Comparison of ENCODE assay signal across 15 mouse cellular contexts in the genomic region with DNA sequence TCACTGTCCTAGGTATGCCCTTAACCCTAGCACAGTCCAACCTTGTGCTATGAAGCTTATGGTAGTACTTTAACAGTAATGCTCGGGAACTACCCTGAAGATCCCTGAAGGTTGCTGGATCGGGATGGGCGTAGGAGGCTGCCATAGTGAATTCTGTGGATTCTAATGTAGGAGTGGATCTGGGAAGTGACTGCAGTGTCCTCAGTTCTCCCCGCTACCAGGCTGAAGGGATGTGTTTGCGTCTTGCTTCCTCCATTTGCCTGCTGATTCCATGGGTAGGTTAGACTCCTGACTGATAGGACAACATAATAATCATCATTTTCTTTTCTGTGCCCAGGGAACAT. TPM values are rescaled to one million over a fixed set of nuclear protein-coding genes. Genes with fewer than 3 reads are reported as not detected.
"Had no signal": no experiment of that assay in that cellular context is flagged by ENCODE, and none has a peak within 500 bp of the region (broad histone marks: within the 10 kb centered on the region; RNA-seq: fewer than 3 reads in every experiment).

No protein-coding gene starts in this region.

- ATAC-seq: intestine, embryonic 15.5 days; midbrain, embryonic 13.5 days had no signal

- H3K36me3 ChIP-seq: intestine, embryonic 15.5 days; midbrain, embryonic 13.5 days; neural tube, embryonic 15.5 days had no signal

- DNase-seq: kidney, adult 18-20 months; kidney, postnatal 10 days; kidney, postnatal 4 days; lung, adult 18-20 months had no signal

- H3K9me3 ChIP-seq: intestine, embryonic 15.5 days; midbrain, embryonic 13.5 days; neural tube, embryonic 15.5 days had no signal

- H3K27ac ChIP-seq: intestine, embryonic 15.5 days; liver, embryonic 14.5 days; midbrain, embryonic 13.5 days; neural tube, embryonic 15.5 days had no signal

- H3K27me3 ChIP-seq: intestine, embryonic 15.5 days; midbrain, embryonic 13.5 days; neural tube, embryonic 15.5 days had no signal

- H3K4me3 ChIP-seq: intestine, embryonic 15.5 days; midbrain, embryonic 13.5 days; neural tube, embryonic 15.5 days had no signal

- H3K4me2 ChIP-seq: intestine, embryonic 15.5 days; midbrain, embryonic 13.5 days; neural tube, embryonic 15.5 days had no signal

- H3K9ac ChIP-seq: intestine, embryonic 15.5 days; liver, embryonic 14.5 days; midbrain, embryonic 13.5 days; neural tube, embryonic 15.5 days had no signal

RNA-seq across cellular contexts. Expression of a gene that starts 41.0 kb away (rescaled TPM):
- polyA plus RNA-seq: intestine, embryonic 15.5 days; kidney, embryonic 14.5 days; liver, adult 2 months; liver, embryonic 14.5 days; lung, embryonic 16.5 days; midbrain, embryonic 13.5 days; midbrain, postnatal 0 days; neural tube, embryonic 11.5 days; neural tube, embryonic 15.5 days; stomach, embryonic 16.5 days; urinary bladder, adult 2 months had no signal
